Mouse (Mus musculus): ENCODE data around the gene Gm18596.
"Not testable (repeated sequence)": the region's sequence is repeated elsewhere in the genome, so short reads cannot be mapped to it uniquely, and the experiment has no call there.

The Gm18596 gene

GRCm38 (mm10) chr10:77741924-77742688, at the start of gene Gm18596:
Gene Gm18596 (minus strand): TSS chr10:77742638.
- CTCF ChIA-PET: not testable (repeated sequence)

GRCm38 (mm10) chr10:77788621-77789020, 46.2 kb upstream of the Gm18596 start:
- CTCF ChIA-PET: no interaction called here

DNA sequence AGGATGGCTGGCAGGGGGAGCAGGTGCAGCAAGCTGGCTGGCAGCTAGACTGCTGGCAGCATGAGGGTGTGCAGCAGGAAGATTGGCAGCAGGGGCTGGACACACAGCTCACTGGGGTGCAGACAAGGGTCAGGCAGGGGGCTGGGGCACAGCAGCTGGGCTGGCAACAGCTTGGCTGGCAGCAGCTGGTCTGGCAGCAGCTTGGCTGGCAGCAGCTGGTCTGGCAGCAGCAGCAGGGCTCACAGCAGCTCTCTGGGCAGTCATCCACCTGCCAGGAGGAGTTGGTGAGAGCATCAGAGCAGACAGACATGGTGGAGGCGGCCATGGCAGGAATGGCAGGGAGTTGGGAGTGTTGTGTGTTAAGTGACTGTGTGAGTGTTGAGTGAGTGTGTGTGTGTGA, 45.4 kb upstream of the Gm18596 start, which contains the start of gene Gm7137:
Gene Gm7137 (minus strand): TSS at position 325 of the 400 bp plus-strand sequence.
- CTCF ChIA-PET: not testable (repeated sequence)

DNA sequence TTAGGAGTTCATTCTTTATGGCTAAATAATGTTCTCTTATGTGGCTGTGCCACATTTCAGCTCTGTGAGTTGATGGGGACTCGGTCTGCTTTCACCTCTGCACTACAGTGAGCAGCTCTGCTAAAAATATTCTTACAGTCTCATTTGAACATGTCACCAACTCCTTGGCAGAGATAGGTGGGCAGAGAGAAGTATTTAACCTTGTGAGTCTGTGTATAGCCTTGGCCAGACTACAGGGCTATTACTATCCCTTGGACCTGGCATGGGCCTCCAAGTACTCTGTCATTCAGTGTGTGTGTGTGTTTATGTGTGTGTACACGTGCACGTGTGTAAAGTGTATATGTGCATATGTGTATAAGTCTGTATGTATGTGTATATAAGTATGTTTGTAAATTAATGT, 41.0 kb upstream of the Gm18596 start:
- CTCF ChIA-PET: not testable (repeated sequence)

DNA sequence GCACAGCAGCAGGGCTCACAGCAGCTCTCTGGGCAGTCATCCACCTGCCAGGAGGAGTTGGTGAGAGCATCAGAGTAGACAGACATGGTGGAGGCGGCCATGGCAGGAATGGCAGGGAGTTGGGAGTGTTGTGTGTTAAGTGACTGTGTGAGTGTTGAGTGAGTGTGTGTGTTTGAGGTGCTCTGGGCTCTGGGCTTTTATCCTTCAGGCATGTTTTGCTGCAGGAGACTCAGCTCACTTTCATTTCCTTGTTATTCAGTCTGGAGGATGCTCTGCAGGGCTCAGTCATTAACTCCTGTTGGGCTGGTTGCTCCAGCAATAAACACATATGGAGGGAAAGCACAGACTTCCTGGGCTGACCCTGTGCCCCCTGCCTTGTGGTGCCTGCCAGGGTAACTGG, 40.0 kb upstream of the Gm18596 start, which contains the start of gene Gm3250:
Gene Gm3250 (minus strand): TSS at position 101 of the 400 bp plus-strand sequence.
- CTCF ChIA-PET: not testable (repeated sequence)

- CTCF ChIA-PET: not testable (repeated sequence)
Measured at GRCm38 (mm10) chr10:77776844-77777243, 34.4 kb upstream of the Gm18596 start, which contains the start of gene Gm7138. Gene Gm7138 (minus strand): TSS chr10:77776944.

DNA sequence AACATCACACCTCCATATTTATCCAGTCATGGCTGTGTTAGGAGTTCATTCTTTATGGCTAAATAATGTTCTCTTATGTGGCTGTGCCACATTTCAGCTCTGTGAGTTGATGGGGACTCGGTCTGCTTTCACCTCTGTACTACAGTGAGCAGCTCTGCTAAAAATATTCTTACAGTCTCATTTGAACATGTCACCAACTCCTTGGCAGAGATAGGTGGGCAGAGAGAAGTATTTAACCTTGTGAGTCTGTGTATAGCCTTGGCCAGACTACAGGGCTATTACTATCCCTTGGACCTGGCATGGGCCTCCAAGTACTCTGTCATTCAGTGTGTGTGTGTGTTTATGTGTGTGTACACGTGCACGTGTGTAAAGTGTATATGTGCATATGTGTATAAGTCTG, 29.7 kb upstream of the Gm18596 start:
- CTCF ChIA-PET: not testable (repeated sequence)

DNA sequence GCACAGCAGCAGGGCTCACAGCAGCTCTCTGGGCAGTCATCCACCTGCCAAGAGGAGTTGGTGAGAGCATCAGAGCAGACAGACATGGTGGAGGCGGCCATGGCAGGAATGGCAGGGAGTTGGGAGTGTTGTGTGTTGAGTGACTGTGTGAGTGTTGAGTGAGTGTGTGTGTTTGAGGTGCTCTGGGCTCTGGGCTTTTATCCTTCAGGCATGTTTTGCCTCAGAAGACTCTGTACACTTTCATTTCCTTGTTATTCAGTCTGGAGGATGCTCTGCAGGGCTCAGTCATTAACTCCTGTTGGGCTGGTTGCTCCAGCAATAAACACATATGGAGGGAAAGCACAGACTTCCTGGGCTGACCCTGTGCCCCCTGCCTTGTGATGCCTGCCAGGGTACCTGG, 28.8 kb upstream of the Gm18596 start, which contains the start of gene Gm3238:
Gene Gm3238 (minus strand): TSS at position 101 of the 400 bp plus-strand sequence.
- CTCF ChIA-PET: not testable (repeated sequence)

DNA sequence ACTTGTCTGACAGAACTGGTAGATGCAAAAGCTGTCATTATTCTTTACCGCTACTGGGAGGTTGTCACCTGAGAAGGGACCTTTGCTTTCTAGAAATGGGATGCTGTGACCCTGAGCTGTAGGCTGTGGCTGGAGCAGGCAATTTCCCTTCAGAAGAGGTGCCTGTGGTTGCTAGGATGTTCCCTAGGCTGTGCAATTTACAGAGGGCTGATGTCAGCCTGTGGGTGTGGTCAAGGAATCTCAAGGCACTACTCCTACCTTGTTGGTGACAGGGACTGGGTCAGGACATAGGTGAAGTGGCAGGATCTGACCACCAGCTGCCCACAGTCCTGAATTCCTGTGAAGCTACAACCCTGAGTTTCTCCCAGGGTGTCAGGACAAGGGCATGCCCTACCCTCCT, 27.3 kb upstream of the Gm18596 start:
- CTCF ChIA-PET: no interaction called here

- CTCF ChIA-PET: not testable (repeated sequence)
Measured at GRCm38 (mm10) chr10:77759582-77759981, 17.1 kb upstream of the Gm18596 start, which contains the start of gene Gm3233. Gene Gm3233 (minus strand): TSS chr10:77759682.

DNA sequence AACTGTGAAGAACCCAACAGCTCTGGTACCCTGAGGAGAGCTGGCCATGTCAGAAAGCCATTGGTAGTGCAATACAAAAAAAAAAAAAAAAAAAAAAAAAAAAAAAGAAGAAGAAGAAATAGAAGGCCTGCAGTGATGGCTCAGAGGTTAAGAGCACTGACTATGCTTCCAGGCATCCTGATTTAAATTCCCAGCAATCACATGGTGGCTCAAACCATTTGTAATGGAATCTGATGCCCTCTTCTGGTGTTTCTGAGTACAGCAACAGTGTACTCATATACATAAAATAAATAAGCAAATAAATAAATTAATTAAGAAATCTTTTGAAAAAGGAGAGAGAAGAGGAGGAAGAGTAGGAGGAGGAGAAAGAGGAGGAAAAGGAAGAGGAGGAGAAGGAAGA, 11.0 kb upstream of the Gm18596 start:
- CTCF ChIA-PET: no interaction called here

DNA sequence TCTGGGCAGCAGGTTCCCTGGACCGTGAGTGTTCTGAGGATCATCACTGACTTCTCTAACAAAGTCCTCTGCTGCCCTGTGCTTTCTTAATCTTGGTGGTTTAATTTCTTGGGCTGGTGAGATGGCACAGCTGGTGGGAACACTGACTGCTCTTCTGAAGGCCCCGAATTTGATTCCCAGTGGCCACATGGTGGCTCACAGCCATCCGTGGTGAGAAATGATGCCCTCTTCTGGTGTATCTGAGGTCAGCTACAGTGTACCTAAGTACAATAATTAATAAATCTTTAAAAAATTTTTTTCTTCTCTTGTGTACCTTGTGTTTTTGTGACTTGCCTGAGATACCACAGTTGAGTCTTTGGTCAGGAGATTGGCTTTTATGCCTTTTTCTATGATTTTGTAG, 9.9 kb upstream of the Gm18596 start:
- CTCF ChIA-PET: not testable (repeated sequence)

- CTCF ChIA-PET: not testable (repeated sequence)
Measured at GRCm38 (mm10) chr10:77751254-77751653, 8.8 kb upstream of the Gm18596 start, which contains the start of gene Gm9736. Gene Gm9736 (minus strand): TSS chr10:77751354.

DNA sequence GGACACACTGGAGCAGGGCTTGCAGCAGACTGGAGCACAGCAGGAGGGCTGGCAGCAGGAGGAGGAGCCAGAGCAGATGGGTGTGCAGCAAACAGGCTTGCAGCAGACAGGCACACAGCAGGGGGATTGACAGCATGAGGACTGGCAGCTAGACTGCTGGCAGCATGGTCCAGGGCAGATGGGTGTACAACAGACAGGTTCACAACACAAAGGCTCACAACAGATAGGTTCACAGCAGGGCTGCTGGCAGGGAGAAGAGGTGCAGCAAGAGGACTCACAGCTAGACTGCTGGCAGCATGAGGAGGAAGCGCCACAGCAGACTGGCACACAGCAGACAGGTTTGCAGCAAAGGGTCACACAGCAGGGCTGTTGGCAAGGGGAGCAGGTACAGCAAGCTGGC, 8.2 kb upstream of the Gm18596 start:
- CTCF ChIA-PET: not testable (repeated sequence)

GRCm38 (mm10) chr10:77738929-77739328, 3.5 kb downstream of the Gm18596 start:
- CTCF ChIA-PET: no interaction called here

DNA sequence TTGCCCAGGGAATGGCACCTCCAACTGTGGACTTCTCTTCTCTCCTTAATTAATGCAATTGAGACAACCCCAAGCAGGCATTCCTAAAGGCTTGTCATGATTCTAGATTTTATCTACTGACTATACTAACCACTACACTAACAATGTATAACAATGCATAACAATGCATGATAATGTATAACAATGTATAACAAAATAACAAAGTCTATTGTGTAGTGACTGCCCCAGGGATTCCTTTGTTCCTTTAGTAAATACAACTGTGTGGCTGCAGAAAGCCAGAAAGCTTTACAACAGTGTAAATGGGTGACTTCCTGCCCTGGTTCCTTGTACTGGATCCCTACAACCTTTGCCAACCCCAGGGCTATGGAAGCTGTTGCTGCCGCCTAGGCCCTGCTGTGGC, 6.5 kb downstream of the Gm18596 start:
- CTCF ChIA-PET: no interaction called here

DNA sequence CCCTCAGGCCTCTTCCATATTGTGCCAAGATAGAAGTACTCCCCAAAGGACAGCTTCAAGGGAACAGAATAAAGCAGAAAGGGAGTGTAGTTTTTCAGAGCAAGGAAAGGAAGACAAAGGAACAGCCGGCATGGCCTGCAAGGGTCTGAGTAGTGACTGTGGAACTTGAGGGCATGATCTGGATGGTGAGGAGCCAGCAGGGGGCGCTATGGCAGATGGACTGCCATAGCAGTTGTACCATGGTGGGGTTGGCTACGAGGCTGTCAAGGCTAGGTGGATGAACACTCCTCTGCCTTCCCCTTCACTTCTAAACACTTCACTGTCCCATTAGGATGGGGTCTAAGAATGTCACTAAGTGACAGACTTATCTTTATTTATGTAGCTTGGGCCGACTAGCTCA, 13.2 kb downstream of the Gm18596 start:
- CTCF ChIA-PET: no interaction called here

GRCm38 (mm10) chr10:77728280-77728679, 14.2 kb downstream of the Gm18596 start:
- CTCF ChIA-PET: no interaction called here

GRCm38 (mm10) chr10:77726186-77726585, 16.3 kb downstream of the Gm18596 start, which contains the start of gene Gm10100:
Gene Gm10100 (plus strand): TSS chr10:77726486.
- CTCF ChIA-PET: no interaction called here

GRCm38 (mm10) chr10:77724855-77725254, 17.6 kb downstream of the Gm18596 start:
- CTCF ChIA-PET: no interaction called here

GRCm38 (mm10) chr10:77720299-77720698, 22.1 kb downstream of the Gm18596 start, which contains the start of gene Krtap12-1:
Gene Krtap12-1 (plus strand): TSS chr10:77720599.
- CTCF ChIA-PET: not testable (repeated sequence)

- CTCF ChIA-PET: interaction anchor here (0.7 kb wide), 1 partner anchor 647 kb away, joined by 10 read pairs; no protein-coding TSS in a partner anchor
Measured at GRCm38 (mm10) chr10:77715507-77715906, 26.9 kb downstream of the Gm18596 start, which contains the start of gene Gm10142. Gene Gm10142 (plus strand): TSS chr10:77715807.

DNA sequence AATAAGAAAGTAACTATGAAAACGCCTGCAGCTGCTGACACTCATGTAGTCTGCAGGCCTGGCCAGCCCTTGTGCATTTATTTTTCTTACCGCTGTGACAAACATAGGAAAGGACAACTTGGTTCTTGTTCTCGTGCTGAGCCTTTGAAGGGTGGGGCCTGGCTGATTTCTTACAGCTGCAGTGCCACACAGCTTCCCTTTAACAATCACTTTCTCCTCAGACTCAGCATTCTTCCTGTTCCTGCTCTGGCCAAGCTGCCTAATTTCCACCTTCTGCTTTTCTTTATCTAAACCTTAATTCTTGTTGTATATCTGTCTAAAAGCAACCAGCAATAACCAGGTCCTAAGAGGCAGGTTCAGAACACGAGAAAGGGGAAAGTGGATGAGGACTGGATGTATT, 28.7 kb downstream of the Gm18596 start:
- CTCF ChIA-PET: no interaction called here
